Mouse (Mus musculus) lung, postnatal 14 days (tissue): Measurements from ENCODE around the gene Rsu1.

Experiments used
- DNase-seq: peaks from one replicate; pipeline ENCODE4 v3.0.0; 2021

Rsu1 gene

DNA sequence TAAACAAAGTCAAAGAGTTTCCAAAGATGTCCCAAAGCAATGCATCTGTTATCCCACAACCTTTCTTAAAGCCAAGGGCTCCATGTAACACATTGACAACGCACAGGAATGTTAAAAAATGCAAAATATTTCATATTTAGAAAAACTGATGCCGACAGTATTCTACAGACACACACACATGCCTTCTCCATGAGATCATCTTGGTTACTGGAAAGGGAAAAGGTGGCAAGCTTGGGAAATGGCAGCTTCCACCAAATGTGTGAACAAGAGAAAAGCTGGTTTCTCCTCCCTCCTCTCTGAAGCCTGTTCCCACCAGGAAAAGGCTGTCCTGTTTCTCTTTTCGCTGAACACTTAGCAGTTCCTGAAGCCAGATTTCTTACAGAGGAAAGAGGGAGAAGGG, 232.4 kb downstream of the Rsu1 start:
- DNase-seq = no peak
